Mouse (Mus musculus): Measurements from ENCODE around the gene Otx2.

GRCm38 (mm10) chr14:48667396-48667795 is 6.2 kb downstream of the Otx2 start:
- TF ChIP-seq CTCF (IDR thresholded peaks at IDR 0.05; ENCODE audit: insufficient read depth, low read length) (no peak), POLR2A (IDR thresholded peaks at IDR 0.05; ENCODE audit: borderline replicate concordance, extremely low read depth, low read depth, low read length) (no peak)
